Mouse (Mus musculus) stomach, postnatal 0 days (tissue): ENCODE data around the gene Stard13.

ENCODE experiments used
- CTCF ChIP-seq: IDR thresholded peaks from 2 replicates; pipeline ENCODE4 v1.5.1; 2016; ENCODE audit warnings: antibody characterized with exemption, low read depth, mild to moderate bottlenecking, moderate library complexity
- EP300 ChIP-seq: optimal IDR thresholded peaks from 2 replicates; pipeline ENCODE3; 2016; ENCODE audit warnings: antibody characterized with exemption

DNA sequence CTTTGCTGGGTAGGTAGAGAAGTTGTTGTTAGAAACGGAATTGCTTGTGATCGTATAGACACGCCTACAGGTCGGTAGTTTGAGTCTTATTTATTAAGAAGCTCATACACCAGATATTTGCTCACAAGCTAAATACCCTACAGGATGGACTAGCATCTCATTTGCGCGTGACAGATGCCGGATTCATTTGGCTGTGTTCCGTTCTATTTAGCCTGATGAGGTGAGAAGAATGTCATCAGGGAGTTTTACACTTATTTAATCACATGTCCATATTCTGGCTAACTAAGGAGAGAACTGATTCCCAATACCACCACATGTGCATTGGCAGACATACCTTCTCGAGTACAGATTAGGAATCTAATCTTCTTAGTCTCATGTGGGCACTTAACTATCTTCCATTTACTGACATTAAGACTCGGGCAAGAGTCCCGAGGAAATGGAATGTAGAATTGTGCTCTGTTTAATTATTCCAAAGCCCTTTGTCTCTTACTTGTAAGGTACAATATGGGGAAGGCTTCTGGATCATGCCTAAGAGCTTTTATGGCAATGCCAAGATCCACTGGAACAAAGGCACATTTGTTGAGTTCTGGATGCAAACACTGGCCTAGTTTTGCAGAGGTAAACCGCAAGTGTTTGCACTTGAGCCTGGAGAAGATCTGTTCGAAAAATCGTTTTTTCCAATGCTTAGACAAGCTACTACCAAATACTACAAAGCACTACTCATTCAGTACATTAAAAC lies 33.4 kb upstream of the Stard13 start:
- TF ChIP-seq CTCF, result no peak
- no peak for TF ChIP-seq EP300
